Mouse (Mus musculus) liver, adult (tissue): ENCODE data around the gene Aoc1.

Experiments
- GATA4 ChIP-seq: IDR thresholded peaks from 2 replicates; pipeline ENCODE4 v1.6.1; 2014; ENCODE audit warnings: mild to moderate bottlenecking, low read length; ENCODE audit not compliant: insufficient replicate concordance

The Aoc1 gene

GRCm38 (mm10) chr6:48872596-48872995, at the start of gene Aoc1:
Gene Aoc1, plus strand, starts transcription at chr6:48872896.
- TF ChIP-seq GATA4, result no peak

DNA sequence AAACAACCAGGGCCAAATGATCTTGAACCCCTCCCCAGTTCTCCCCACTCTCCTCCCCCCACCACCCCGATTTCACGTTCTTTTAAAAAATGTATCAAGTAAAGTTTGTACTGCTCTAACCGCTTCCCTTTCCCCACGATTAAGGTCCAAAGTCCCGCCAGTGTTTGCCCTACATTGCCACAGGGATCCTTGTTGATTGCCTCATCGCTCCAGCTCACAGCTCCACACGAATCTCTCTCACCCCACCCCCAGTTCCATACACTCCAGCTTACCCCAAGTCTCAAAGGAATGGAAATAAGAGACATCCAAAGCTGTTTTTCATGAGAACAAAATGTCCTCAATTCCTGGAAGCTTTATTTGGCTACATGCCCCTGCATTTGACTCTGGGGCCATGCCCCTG, 47.7 kb upstream of the Aoc1 start:
- no peak for TF ChIP-seq GATA4

GRCm38 (mm10) chr6:48828976-48829375, 43.7 kb upstream of the Aoc1 start:
- no peak for TF ChIP-seq GATA4

- 0 out of 2 replicates have a peak, but pooled peaks have one; percentile 12 for TF ChIP-seq GATA4
Observed at GRCm38 (mm10) chr6:48829651-48830050, 43.0 kb upstream of the Aoc1 start.

DNA sequence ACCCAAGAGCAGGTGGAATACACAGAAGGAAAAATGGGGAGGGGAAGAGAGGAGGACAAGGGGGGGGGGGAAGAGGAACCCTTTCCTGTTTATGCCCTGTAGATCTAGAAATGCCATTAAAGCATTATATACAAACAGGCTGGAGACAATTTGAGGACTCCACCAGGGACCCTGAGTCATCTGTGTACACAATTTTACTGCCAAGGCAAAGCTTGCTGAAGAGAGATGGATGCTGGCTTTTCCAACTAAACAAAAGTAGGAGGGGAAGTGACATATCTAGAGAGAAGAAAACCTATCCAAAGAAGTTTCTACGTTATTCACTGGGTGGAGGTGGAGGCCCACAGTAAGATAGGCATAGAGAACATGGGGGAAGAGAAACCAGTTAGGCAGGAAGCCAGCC, 42.5 kb upstream of the Aoc1 start:
- no peak for TF ChIP-seq GATA4

GRCm38 (mm10) chr6:48831141-48831540, 41.6 kb upstream of the Aoc1 start:
- no peak for TF ChIP-seq GATA4

GRCm38 (mm10) chr6:48832426-48832825, 40.3 kb upstream of the Aoc1 start:
- no peak for TF ChIP-seq GATA4

GRCm38 (mm10) chr6:48833515-48833914, 39.2 kb upstream of the Aoc1 start:
- no peak for TF ChIP-seq GATA4

DNA sequence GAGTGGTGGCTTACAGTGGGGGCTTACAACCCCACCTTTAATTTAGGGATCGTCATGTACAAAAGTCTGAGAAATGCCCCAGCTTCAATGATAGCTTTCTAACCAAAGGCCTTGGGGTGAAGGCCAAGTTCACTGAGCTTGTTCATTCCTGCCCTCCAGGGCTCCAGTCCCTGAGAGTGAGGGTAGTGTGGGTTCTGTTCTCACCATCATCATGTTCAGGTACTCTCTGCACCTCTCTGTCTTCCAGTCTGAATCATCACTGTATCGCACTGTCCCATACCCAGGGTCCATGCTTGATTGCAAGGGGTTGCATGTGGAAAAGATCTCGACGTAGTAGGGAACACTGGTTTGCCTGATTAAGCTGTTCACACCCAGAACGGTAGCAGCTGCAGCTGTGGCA, 37.5 kb upstream of the Aoc1 start:
- no peak for TF ChIP-seq GATA4

GRCm38 (mm10) chr6:48836146-48836545, 36.5 kb upstream of the Aoc1 start:
- TF ChIP-seq GATA4, result no peak

GRCm38 (mm10) chr6:48837516-48837915, 35.2 kb upstream of the Aoc1 start:
- TF ChIP-seq GATA4, result no peak

GRCm38 (mm10) chr6:48838321-48839080, 34.2 kb upstream of the Aoc1 start:
- TF ChIP-seq GATA4, result no peak

DNA sequence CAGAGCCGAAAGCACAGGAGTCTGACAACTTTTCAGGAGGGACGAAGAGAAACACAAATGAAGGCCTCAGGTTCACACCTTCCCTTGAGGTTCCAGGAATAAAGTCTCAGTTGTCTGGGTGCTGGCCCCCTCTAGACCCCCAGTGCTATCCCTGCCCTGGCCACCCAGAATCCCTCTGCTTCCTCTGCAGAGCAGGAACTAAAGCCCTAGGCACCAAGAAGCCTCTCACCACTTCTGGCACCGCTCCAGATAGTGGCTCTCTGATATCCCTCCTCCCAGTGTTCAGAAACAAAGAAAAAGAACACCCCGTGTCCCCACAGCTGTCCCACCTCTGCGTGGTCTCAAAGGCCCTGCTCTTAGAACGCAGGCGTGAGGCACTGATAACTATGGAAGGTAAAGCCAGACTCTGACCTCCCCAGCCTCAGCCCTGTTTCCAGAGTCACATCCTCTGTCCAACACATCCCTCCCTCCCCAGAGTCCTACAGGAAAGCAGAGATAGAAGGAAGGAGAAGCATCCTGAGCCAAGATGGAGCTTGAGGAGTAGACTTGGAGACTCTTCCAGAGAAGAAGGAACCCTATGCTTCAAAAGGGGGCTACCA, 32.2 kb upstream of the Aoc1 start, which contains the start of gene Tmem176a:
Gene Tmem176a, plus strand, starts transcription at position 549 of the 599 bp plus-strand sequence.
- TF ChIP-seq GATA4, result no peak; the same call in 1 of the 2 replicates

DNA sequence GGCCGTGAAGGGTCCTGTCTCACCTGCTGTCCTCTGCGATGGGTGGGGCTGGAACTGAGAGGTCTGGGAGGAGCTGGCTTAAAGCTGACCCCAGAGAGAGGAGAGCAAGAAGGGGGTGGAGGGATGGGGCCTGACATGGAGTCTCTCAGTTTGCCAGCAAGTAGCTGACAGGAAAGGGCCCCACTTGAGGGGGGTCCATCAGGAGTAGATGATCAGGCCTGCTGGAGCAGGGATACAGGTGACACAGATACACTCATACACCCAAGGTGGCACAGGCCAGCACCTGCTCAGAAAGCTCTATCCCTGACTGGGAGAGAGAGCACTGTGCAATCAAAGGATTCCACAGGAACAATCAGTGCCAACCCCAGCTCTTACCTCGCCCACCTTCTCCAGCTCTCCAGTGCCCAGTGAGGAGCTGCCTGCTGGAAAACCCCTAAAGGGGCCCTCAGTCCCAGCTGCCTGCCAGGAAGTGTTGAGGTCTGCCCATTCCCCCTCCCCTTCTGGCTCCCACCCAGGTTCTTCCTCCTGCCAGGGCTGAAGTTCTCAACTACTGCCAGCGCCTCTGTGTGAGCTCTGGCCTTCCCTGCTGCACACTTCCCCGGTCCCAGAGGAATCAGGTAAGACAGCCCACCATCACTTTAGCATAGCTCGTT, 31.6 kb upstream of the Aoc1 start, which contains the start of gene Tmem176b:
Gene Tmem176b, minus strand, starts transcription at position 524 of the 653 bp plus-strand sequence.
- no peak for TF ChIP-seq GATA4

GRCm38 (mm10) chr6:48842111-48842842, 30.4 kb upstream of the Aoc1 start:
- no peak for TF ChIP-seq GATA4
